Mouse (Mus musculus) brown adipose tissue, adult 24 weeks (tissue): ENCODE data around the gene Rhou. TPM values are rescaled to one million over a fixed set of nuclear protein-coding genes. Genes with fewer than 3 reads are reported as not detected.

Source experiments
- H3K27ac ChIP-seq: fragments of 200-500 bp; replicated peaks from 2 replicates; pipeline ENCODE4 v1.5.1; 2012; ENCODE audit warnings: low read depth, mild to moderate bottlenecking, low read length
- H3K4me1 ChIP-seq: fragments of 200-500 bp; 2 replicates; pipeline ENCODE4 v1.6.1; 2012; ENCODE audit warnings: low read length, mixed read lengths; ENCODE audit not compliant: control insufficient read depth, insufficient read depth, insufficient read length
- H3K4me3 ChIP-seq: fragments of 200-500 bp; 2 replicates; pipeline ENCODE4 v1.5.1; 2012; ENCODE audit warnings: low read depth, mild to moderate bottlenecking, low read length, moderate library complexity; ENCODE audit not compliant: insufficient read depth
- polyA plus RNA-seq: library from polyadenylated mRNA; stranded (reverse); fragments of >200 nt; gene quantifications from 2 replicates; pipeline ENCODE4 v1.2.4, GENCODE M21; 2012; ENCODE audit not compliant: missing spikeins, insufficient read depth, insufficient read length

The Rhou gene
- polyA plus RNA-seq, 1 experiment, result 17.3 TPM

DNA sequence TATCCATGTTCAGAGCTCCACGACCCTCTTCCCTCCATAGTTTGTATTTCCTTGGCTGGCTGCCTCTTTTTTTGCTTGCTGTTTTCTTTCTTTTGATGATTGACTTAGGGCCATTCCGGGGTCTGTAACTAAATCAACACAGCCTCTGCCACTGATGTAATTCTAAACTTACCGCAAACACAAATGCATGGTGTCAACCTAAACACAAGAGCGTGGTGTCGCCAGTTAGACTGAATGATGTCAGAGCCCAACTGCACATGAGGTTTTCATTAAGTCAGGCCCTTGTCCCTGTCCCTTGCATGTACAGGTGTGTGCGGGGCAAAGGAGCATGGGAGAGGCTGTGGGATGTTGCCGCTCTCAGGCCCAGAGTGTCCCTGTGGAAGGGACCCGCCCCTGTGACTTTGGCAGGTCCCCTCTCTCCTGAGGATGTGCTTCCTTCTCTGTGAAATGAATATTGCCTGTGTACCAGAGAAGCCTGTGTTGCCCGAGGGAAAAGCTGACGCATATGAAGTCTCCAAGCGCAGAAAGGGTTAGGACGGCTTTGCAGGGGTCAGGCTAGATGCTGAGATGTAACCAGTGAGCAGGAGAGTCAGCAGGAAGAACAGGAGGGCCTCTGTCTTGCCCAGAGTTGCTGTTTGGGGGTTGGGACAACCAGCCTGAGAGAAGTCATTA lies 46.8 kb downstream of the Rhou start:
- Histone ChIP-seq H3K4me3 (no peak overlapping the region), H3K4me1 (no peaks in the 10 kb centered on the region; the same call in 1 of the 2 replicates), H3K27ac (no peak overlapping the region)

DNA sequence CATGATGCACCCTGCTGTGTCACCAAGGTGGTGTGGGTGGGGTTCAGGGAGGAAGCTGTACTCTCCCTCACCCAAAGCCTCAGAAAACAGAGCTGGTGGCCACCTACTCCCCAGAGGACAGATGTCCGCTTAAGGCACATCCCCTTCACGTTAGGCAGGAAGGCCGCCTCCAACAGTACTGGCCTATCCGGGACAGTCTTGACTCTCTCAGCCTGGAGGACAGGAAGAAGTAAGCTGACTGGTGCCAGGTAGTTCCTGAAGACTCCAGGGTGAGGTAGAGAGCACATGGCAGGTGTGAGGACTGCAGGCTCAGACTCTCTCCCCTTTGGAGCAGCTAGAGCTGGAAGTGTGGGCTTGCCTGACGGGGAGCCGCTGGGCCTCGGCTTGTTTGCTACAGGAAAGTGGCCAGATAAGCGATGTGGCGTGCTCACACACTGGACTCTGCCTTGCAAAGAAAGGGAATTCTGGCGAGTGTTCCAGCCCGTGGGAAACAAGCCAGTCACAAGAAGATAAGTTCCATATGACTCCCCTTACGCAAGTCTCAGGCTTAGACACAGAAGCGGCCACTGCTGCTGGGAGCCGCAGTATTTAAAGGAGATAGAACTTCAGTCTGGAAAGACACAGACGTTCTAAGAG lies 48.3 kb downstream of the Rhou start:
- no peak overlapping the region for H3K4me3 ChIP-seq

DNA sequence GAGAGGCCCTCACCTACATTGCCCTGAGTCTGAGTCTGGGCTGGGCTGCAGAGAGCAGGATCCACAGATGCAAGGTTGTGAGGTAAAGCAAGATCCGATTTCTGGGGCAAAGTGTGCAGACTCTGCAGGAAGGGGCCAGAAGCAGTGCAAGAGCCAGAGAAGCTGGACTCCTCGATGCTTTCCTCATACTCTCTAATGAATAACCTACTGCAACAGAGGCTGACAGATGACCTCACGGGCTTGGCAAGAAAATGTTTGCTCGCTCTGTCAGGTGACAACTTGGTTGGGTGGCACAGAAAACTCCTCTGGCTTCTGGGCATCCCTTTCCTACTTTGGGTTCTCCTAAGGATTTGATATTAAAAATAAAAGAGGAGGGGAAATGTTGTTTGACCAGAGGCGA lies 51.6 kb downstream of the Rhou start:
- H3K27ac ChIP-seq, result no peak overlapping the region
- H3K4me3 ChIP-seq, result no peak overlapping the region
- H3K4me1 ChIP-seq, result no peaks in the 10 kb centered on the region; the same call in 1 of the 2 replicates

More for the DNA sequence above, 48.3 kb downstream of the Rhou start:
- H3K27ac ChIP-seq, result no peak overlapping the region
- H3K4me1 ChIP-seq, result no peaks in the 10 kb centered on the region; the same call in 1 of the 2 replicates

DNA sequence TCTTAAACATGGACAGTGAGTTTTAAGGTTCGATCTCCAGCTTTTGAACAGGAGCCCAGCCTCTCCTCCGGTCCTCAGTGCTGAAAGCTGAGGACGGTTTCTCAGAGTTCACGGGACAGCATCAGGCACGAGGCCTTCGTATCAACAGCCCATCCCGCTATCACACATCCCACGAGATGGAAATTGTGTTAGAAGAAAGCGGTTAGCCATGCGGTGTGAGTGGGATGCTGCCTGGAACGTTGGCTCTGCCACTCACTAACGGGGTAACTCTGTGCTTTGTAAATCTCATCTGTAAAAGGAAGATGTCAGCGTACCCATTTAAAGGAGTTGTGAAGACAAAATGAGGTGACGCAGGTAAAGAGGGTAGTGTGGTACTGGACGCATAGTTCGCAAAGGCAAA lies 53.4 kb downstream of the Rhou start:
- Histone ChIP-seq H3K27ac (no peak overlapping the region), H3K4me3 (no peak overlapping the region), H3K4me1 (no peaks in the 10 kb centered on the region; the same call in 1 of the 2 replicates)

DNA sequence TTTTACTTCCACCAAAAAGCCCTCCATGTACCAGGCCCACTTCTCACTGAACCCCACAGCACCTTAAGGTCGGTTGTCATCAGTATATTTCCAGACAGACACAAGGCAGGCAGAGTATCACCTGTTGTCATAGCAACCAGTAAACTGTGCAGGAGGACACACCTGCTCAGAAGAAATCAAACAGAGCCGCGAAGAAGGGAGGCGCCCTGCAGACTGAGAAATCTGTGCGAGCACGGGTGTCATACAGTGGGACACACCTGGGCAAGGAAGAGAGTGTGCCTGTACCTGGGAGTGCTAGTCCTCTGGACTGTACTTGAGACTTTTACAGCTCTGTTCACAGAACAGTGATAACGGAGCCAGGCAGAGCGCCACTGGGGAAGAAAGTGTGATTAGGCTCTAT lies 55.0 kb downstream of the Rhou start:
- H3K4me3 ChIP-seq, result no peak overlapping the region
- no peak overlapping the region for H3K27ac ChIP-seq

GRCm38 (mm10) chr8:123710335-123710734 lies 56.6 kb downstream of the Rhou start:
- H3K4me3 ChIP-seq, result no peak overlapping the region
- H3K4me1 ChIP-seq, result no peaks in the 10 kb centered on the region; the same call in 1 of the 2 replicates
- H3K27ac ChIP-seq, result no peak overlapping the region

More for the DNA sequence above, 55.0 kb downstream of the Rhou start:
- no peaks in the 10 kb centered on the region; the same call in 1 of the 2 replicates for H3K4me1 ChIP-seq

Other genes starting within 250 kb of the Rhou start
- gene Mc1r, start 246.8 kb upstream of the Rhou start, polyA plus RNA-seq, result not detected in 2 replicates
- 0.75 TPM in 1 of 2 replicates, not detected in the other for gene Tubb3, start 242.5 kb upstream of the Rhou start, polyA plus RNA-seq
- 14.4 and 15.7 TPM in 2 replicates for gene Def8, start 230.4 kb upstream of the Rhou start, polyA plus RNA-seq
- 32.8 and 41.6 TPM in 2 replicates for gene Afg3l1, start 176.0 kb upstream of the Rhou start, polyA plus RNA-seq
- not detected in 2 replicates for gene Dbndd1, start 138.5 kb upstream of the Rhou start, polyA plus RNA-seq
- gene Gas8, start 135.1 kb upstream of the Rhou start, polyA plus RNA-seq, result 2.1 and 2.3 TPM in 2 replicates
- 3.0 and 3.9 TPM in 2 replicates for gene Rab4a, start 152.1 kb downstream of the Rhou start, polyA plus RNA-seq
- not detected in 2 replicates for gene Ccsap, start 206.3 kb downstream of the Rhou start, polyA plus RNA-seq
- 533 and 551 TPM in 2 replicates for gene Acta1, start 240.8 kb downstream of the Rhou start, polyA plus RNA-seq